Mouse (Mus musculus) ES-E14 (cell line): ENCODE data around the gene Doxl2. TPM values are rescaled to one million over a fixed set of nuclear protein-coding genes. Genes with fewer than 3 reads are reported as not detected.

Experiments
- DNase-seq: peaks from one replicate; pipeline ENCODE4 v3.0.0-alpha.2; 2013; ENCODE audit warnings: low read depth, low spot score
- H3K27ac ChIP-seq: 2 replicates; pipeline ENCODE4 v1.5.1; 2012; ENCODE audit warnings: low read depth, mild to moderate bottlenecking, low read length, moderate library complexity, mixed read lengths; ENCODE audit not compliant: poor library complexity, insufficient read depth, severe bottlenecking
- H3K36me3 ChIP-seq: 2 replicates; pipeline ENCODE4 v1.6.1; 2012; ENCODE audit warnings: mild to moderate bottlenecking, low read length, moderate library complexity, mixed read lengths; ENCODE audit not compliant: control insufficient read depth, poor library complexity, insufficient read depth, severe bottlenecking
- H3K4me1 ChIP-seq, 2 experiments: fragments of 150-350 bp in 1 of 2; sonication (generic) in 1 of 2; 2 replicates each; pipeline ENCODE4 v1.6.1; 2012; ENCODE audit warnings: low read length in 2 of 2, mild to moderate bottlenecking in 1 of 2, mixed read lengths in 1 of 2; ENCODE audit not compliant: control insufficient read depth in 2 of 2, insufficient read depth in 2 of 2, poor library complexity in 1 of 2
- H3K4me3 ChIP-seq, 2 experiments: fragments of 150-350 bp in 1 of 2; sonication (generic) in 1 of 2; 2 replicates each; pipeline ENCODE4 v1.5.1; 2012; ENCODE audit warnings: low read length in 2 of 2, low read depth in 1 of 2, mild to moderate bottlenecking in 1 of 2, mixed read lengths in 1 of 2; ENCODE audit not compliant: insufficient read depth in 1 of 2, poor library complexity in 1 of 2, severe bottlenecking in 1 of 2
- H3K9ac ChIP-seq: 2 replicates; pipeline ENCODE4 v1.6.1; 2012; ENCODE audit warnings: low read depth, mild to moderate bottlenecking, low read length, mixed read lengths; ENCODE audit not compliant: poor library complexity, insufficient read depth, severe bottlenecking
- H3K9me3 ChIP-seq: fragments of 150-350 bp; sonication (generic); 2 replicates; pipeline ENCODE4 v1.6.1; 2012; ENCODE audit warnings: low read depth, mild to moderate bottlenecking, low read length; ENCODE audit not compliant: control insufficient read depth, insufficient read depth
- CHD2 ChIP-seq: IDR thresholded peaks from 2 replicates; pipeline ENCODE4 v1.6.1; 2014; ENCODE audit warnings: mild to moderate bottlenecking, low read depth, low read length, inconsistent platforms
- HCFC1 ChIP-seq: IDR thresholded peaks from 2 replicates; pipeline ENCODE4 v1.6.1; 2012; ENCODE audit warnings: low read length, inconsistent platforms, borderline replicate concordance; ENCODE audit not compliant: insufficient read depth
- MAFK ChIP-seq: IDR thresholded peaks from 2 replicates; pipeline ENCODE4 v1.6.1; 2014; ENCODE audit warnings: mild to moderate bottlenecking, low read depth, low read length, inconsistent platforms; ENCODE audit not compliant: insufficient read depth
- ZC3H11A ChIP-seq: IDR thresholded peaks from 2 replicates; pipeline ENCODE4 v1.6.1; 2012; ENCODE audit warnings: low read depth, mild to moderate bottlenecking, inconsistent platforms, low read length, borderline replicate concordance
- ZNF384 ChIP-seq: IDR thresholded peaks from 2 replicates; pipeline ENCODE4 v1.6.1; 2012; ENCODE audit warnings: low read depth, low read length, inconsistent platforms
- in situ Hi-C, 2 experiments: fragments of 600-800 bp; cut with MboI; formaldehyde crosslinking; loops; one replicate each; pipeline ENCODE4 v1.15.1; 2025; ENCODE audit warnings: low sequenced_read_pairs in 2 of 2, inconsistent platforms in 1 of 2; ENCODE audit not compliant: unreplicated experiment in 2 of 2
- total RNA-seq: library from RNA; depleted of rRNA; stranded (reverse); fragments of 300-350 nt; gene quantifications from 2 replicates; pipeline ENCODE4 v1.2.3, GENCODE M21; 2012

Doxl2 gene
- total RNA-seq, 1 experiment, result 0.13 TPM

DNA sequence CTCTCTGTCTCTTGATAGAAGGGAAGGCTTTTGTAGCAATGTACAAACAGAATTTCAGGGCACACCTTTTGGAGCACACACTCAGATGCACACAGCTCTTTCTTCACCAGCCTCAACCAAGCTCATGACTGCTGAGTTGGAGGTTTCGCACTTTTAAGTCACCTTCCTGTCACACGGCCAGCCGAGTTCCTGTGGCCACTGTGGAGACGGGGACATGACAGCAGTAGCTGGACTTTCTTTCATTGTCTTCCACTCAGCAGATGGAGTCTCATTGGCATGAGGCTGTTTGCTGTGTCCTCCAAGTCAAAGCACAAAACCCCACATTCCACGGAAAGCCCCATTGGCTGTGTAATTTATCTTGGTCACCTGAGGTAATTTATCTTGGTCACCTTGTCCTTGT is 36.4 kb downstream of the Doxl2 start:
- in situ Hi-C loops, result no loop called here
- H3K9ac ChIP-seq, result no peak overlapping the region
- TF ChIP-seq ZC3H11A (no peak), CHD2 (no peak), MAFK (no peak), HCFC1 (no peak), ZNF384 (no peak)
- H3K4me3 ChIP-seq, result no peak overlapping the region
- H3K36me3 ChIP-seq, result no peaks in the 10 kb centered on the region
- H3K4me1 ChIP-seq, result peaks cover 0 to 6% of the 10 kb centered on the region in 2 experiments; a peak in 1 of 4 replicates
- no peak overlapping the region for H3K27ac ChIP-seq
- DNase-seq, result no peak
- H3K9me3 ChIP-seq, result no peaks in the 10 kb centered on the region

GRCm38 (mm10) chr6:49013023-49013422 is 38.3 kb downstream of the Doxl2 start:
- TF ChIP-seq ZC3H11A (no peak), MAFK (no peak), ZNF384 (no peak), CHD2 (no peak), HCFC1 (no peak)
- Histone ChIP-seq H3K4me1 (peaks cover 0 to 6% of the 10 kb centered on the region in 2 experiments; a peak in 1 of 4 replicates), H3K36me3 (no peaks in the 10 kb centered on the region), H3K9ac (no peak overlapping the region), H3K4me3 (no peak overlapping the region), H3K27ac (no peak overlapping the region), H3K9me3 (no peaks in the 10 kb centered on the region)
- DNase-seq, result no peak
- in situ Hi-C loops, result no loop called here

DNA sequence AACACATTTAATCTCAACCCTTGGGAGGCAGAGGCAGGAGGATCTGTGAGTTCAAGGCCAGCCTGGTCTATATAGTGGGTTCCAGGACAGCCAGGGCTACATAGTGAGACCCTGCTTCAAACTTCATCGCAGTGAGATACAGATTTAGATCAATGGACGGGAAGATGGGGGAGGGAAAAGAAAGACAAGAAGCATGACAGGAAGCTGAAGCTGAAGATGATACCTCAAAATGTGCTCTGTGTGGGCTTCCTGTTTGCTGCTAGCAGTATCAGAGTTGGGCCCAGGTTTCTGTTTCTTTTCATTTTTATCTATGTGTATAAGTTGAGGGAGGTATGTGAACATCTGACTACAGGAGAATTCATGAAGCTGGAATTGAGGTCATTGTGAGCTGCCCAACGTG is 38.7 kb downstream of the Doxl2 start:
- no peaks in the 10 kb centered on the region for H3K9me3 ChIP-seq
- no peak overlapping the region for H3K27ac ChIP-seq
- no peak overlapping the region for H3K9ac ChIP-seq
- no peak overlapping the region for H3K4me3 ChIP-seq
- H3K4me1 ChIP-seq, result peaks cover 0 to 4% of the 10 kb centered on the region in 2 experiments; a peak in 1 of 4 replicates
- in situ Hi-C loops, result no loop called here
- H3K36me3 ChIP-seq, result no peaks in the 10 kb centered on the region
- no peak for TF ChIP-seq ZC3H11A
- TF ChIP-seq CHD2, result no peak
- TF ChIP-seq HCFC1, result no peak
- no peak for DNase-seq

GRCm38 (mm10) chr6:49017150-49017549 is 42.4 kb downstream of the Doxl2 start:
- in situ Hi-C loops, result no loop called here
- no peaks in the 10 kb centered on the region for H3K9me3 ChIP-seq
- no peaks in the 10 kb centered on the region for H3K36me3 ChIP-seq
- no peak overlapping the region for H3K4me3 ChIP-seq
- peaks cover 0 to 5% of the 10 kb centered on the region in 2 experiments; a peak in 1 of 4 replicates for H3K4me1 ChIP-seq
- TF ChIP-seq CHD2 (no peak), MAFK (no peak), ZNF384 (no peak), ZC3H11A (no peak), HCFC1 (no peak)
- no peak for DNase-seq
- no peak overlapping the region for H3K9ac ChIP-seq
- no peak overlapping the region for H3K27ac ChIP-seq

DNA sequence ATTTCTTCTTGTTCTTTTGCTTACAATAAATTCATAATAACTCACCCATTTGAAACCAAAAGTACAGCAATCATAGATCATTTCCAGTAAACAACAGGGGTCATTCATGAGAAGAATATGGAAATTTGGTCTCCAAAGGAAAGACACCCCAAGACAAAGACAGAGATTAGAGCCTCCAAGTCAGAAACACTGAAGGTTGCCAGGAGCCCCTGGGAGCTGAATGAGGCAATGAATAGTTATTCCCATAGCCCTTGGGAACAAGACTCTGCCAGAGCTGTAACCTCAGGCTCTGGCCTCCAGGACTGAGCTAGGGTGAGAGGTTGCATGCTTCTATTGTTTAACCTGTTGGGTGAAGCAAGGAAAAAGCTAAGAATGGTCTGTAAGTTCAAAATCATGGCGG is 44.6 kb downstream of the Doxl2 start:
- H3K4me3 ChIP-seq, result no peak overlapping the region
- H3K27ac ChIP-seq, result no peak overlapping the region
- TF ChIP-seq ZC3H11A (no peak), ZNF384 (no peak), HCFC1 (no peak), MAFK (no peak), CHD2 (no peak)
- in situ Hi-C loops, result no loop called here
- DNase-seq, result no peak
- H3K9ac ChIP-seq, result no peak overlapping the region
- H3K9me3 ChIP-seq, result no peaks in the 10 kb centered on the region
- peaks cover 2 to 9% of the 10 kb centered on the region in 2 experiments; a peak in 1 of 4 replicates for H3K4me1 ChIP-seq
- H3K36me3 ChIP-seq, result no peaks in the 10 kb centered on the region
